Mouse (Mus musculus) heart, postnatal 0 days (tissue): ENCODE results near the gene Cacng4.

ENCODE experiments used
- CTCF ChIP-seq: IDR thresholded peaks from 2 replicates; pipeline ENCODE4 v1.5.1; 2016; ENCODE audit warnings: antibody characterized with exemption, control low read depth, low read depth
- EP300 ChIP-seq: IDR thresholded peaks from 2 replicates; pipeline ENCODE4 v1.6.1; 2016; ENCODE audit warnings: antibody characterized with exemption, low read depth

DNA sequence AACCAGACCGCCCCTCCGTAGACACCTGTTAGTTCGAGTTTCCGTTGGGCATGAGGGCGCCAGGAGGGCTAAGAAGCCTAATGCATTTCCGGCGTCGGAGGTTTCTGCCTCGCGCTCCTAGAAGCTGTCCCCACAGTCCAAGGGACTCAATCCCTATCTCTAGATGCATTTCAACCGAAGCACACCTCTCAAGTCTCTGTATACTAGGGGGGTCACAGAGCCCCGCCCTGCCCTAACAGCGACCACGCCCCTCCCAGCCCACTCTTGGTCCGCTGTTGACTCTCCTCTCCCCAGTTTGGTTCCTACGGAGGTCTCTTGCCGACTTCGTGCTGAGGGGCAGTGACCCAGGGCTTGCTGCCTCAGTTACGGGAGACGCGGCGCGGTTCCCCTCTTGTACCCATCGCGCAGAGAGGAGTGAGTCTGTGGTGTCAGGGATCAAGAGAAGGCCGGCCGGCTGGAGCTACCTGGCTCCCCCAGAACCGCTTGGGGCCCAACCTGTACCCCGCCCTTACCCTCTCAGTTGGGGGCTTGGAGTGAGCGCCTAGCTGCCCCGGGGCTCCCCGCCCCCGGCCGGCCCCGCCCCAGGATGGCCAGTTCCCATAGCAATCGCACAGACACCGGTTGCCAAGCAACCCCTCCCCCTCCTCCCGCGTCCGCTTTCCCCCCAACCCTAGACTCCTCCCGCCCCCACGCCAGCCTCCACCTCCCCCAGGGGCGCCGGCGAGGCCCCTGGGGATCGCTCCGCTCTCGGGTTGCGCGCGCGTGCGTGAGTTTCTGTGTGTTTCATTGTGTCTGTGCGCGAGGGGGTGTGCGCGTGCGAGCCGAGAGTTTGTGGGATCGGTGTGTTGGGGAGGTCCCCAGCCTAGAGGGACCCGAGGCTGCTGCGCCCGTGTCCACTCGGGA lies 906 bp downstream of the Cacng4 start:
- no peak for TF ChIP-seq CTCF
- no peak for TF ChIP-seq EP300
